Mouse (Mus musculus): Measurements from ENCODE around the gene Gh.

DNA sequence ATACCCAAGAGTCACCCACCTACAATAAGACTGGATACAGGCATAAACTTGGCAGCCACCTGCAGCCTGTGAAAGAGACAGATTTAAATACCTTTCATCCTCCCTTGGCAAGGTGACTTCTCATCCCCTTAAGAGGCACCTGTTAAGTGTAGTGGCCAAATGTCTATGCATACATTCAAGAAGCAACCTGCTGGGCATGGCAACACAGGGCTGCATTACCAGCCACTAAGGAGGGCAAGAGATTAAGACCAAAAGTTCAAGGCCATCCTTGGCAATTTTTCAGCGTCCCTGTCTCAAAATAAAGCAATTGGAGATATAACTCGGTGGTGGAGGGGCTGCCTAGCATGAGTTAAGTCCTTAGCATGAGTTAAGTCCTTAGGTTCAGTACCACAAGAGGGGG is 46.9 kb downstream of the Gh start:
- no peak for TF ChIP-seq GATA1 (IDR thresholded peaks at IDR 0.05; ENCODE audit: low read length)
- TF ChIP-seq TAL1 (IDR thresholded peaks at IDR 0.05; ENCODE audit: low read length): no peak
